Mouse (Mus musculus) embryo, embryonic 11.5 days (tissue): ENCODE results near the gene Rpap3.
A peak's percentile ranks its signal among the peaks of the same experiment; 100 is the strongest.

ENCODE experiments used
- DNase-seq: peaks from one replicate; pipeline ENCODE4 v3.0.0-alpha.2; 2012; ENCODE audit warnings: low read depth, low spot score

Gene Rpap3

DNA sequence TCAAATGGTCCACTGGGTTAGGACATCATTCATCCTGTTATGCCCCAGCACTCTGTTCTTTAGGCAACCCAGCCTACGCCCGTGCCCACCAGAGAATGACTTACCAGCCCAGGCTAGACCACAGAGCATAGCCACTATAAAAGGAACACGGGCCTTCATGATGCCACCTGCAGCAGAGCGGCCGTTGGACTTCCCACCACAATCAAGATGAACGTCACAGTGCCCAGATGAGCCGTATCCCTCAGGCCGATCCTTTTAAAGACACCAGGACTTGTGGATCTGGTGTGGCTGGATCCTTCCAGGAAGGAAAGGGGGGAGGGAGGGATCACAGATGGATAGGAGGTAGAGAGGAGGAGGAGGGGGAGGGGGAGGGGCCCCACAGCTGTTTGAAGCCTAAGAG is 25.5 kb upstream of the Rpap3 start, which contains the start of gene Endou:
Endou (minus strand) TSS at position 229 of the 400 bp plus-strand sequence.
- DNase-seq = no peak

DNA sequence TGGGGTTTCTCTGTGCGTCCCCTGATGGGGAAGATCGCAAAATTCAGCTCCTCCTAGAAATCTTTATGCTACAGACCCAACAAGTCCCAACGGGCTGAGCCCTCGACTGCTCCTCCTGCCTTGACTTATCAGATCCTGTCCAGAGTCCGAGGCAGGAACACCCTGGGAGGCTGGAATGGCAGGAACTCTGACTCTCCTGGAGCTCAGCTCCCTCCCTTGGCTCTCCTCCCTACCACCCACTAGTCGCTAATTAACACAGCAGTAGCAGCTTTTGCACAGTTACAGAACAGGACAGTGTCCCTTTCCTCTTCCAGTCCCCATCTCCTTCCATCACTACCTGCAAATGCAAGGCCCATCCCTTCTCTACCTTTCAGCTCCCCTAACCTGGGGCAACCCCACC is 24.7 kb upstream of the Rpap3 start:
- DNase-seq = no peak

DNA sequence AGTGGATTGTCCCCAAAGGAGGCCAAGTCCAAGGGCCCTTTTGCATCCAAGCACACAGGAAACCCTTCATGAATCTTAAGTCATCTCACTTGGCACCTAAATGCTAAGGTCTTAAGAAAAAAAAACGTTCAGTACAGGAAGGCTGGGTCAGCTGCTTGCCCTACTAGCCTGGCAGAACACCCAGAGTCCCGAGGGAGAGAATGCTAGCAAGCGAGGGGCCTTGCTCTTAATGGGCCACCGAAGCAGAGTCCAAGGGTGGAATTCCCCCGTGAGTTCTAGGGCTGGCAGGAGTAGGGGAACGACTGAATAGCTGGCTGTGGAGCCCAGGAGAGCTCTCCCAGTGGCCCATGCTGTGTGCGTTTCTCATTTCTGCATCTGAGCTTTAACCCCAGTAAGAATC is 23.2 kb upstream of the Rpap3 start:
- DNase-seq = no peak

DNA sequence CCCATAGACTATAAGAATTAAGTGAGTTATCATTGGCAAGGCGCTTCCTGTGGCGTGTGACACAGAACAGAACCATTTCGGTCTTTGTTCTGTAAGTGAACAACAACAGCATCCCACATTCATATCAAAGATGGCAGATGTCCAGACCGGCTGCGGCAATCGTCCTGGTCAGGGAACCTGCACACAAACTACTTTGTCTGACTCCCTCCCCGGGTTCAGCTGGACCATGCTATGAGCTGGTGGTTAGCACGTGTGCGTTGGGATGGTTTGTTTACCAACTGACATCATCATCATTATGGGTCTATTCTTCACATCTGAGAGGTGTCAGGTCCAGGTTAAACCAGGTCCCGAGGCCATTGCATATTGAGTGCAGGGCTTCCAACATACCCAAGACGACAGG is 22.8 kb upstream of the Rpap3 start:
- no peak for DNase-seq

DNA sequence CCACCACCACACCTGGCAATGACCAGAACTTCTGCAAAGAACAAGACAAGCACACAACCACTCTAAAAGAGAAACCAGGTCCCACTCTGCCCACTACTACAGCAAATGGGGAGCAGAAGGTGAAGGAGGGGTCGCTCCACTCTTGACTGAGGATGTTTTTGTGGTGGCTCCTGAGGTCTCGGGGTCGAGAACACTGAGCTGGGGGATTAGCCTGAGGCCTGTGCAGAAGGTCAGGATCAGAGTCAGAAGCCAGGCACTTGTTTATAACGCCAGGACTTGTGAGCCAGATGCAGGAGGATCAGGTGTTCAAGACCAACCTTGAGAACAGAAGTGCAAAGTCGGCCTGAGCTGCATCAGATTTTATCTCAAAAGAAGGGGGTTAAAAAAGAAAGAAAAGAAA is 21.9 kb upstream of the Rpap3 start:
- DNase-seq = no peak

DNA sequence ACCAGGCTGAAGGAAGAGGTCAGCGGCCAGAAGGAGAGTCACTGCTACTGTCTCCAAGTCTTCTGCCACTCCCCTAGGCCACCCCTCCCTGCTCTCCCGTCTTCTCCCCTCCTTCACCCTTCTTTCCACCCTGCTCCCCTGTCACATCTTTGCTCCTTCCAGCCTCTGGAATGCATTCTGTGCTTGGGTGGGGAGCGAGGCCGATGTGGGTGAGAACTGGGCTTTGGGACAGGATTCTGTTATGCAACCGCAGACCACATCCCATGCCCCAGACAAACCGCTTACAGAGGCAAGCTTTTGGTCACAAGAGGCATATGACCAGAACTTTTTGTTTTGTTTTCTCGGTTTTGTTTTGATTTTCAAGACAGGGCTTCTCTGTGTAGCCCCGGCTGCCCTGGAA is 21.4 kb upstream of the Rpap3 start:
- no peak for DNase-seq

DNA sequence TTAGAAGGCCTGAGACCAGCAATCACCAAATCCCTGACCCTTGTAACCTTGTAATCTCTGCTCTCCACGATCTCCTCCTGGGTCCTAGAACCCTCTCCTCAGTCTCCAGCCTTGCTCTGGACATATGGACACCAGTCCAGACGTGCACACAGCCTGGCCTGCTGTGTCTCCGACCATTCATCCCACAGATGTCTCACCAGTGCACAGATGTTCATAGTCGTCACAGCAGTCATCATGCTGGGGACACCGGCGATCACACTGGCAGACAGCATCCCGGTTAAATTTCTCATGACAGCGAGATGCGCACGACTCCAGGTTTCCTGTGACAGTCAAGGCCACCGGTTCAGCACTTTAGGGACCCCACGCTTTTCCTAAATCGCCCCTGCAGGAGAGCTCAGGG is 20.7 kb upstream of the Rpap3 start:
- no peak for DNase-seq

DNA sequence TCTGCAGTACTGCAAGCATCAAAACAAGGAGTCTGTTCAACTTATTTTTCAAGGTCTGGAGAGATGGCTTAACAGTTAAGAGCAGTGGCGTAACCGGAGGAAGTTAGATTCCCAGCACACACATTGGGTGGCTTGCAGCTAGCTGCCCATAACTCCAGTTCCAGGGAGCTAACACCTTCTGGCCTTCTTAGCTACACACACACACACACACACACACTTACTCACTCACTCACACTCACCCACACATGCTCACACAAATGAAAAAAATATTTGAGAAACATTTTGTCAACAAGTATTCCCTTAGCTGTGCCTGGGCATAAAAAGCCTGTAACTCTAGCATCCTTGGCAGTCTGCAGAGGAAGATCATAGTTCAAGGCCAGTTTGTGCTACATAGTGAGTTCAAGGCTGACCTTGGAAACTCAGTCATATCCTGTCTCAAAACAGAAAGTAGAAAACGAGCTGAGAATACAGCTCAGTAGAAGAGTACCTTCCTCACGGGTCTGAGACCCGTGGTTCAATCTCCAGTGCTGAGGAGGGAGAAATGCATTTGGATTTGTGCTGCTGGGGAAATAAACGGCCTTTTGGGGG is 19.7 kb upstream of the Rpap3 start:
- DNase-seq = no peak

DNA sequence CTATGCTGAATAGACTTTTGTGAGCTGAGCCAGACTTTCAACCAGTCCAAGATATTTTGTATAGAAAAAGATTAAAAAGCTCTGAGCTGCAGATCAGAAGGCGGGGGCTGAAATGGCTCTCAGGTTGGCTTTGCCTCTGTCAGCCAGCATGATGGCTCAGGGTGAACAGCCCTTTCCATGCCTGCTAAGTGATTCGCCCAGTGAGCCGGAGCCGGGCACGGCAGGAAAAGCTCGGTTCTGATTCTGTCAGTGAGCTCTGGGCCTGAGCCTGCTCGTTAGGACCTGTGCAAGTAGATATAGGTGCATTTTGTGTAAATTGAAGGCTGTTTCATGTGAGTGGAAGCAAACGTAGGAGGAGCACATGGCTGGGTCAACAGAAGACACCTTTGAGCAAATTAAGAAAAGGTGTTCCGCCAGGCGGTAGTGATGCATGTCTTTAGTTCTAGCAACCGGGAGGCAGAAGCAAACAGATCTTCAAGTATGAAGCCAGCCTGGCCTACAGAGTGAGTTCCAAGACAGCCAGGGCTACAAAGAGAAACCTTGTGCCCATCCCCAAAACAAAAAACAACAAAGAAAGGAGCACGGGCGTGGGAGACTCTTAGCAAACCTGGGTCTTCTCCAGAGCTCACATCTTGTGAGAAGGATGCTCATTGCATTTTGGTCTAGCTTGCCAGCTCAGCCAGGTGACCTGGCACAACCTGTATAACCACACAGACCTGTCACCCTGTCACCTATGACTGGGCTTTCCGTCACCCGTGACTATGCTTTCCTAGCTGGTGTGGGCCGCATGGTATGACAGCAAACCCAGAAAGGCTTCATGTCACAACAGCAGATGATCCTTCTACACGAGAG is 18.9 kb upstream of the Rpap3 start:
- no peak for DNase-seq

DNA sequence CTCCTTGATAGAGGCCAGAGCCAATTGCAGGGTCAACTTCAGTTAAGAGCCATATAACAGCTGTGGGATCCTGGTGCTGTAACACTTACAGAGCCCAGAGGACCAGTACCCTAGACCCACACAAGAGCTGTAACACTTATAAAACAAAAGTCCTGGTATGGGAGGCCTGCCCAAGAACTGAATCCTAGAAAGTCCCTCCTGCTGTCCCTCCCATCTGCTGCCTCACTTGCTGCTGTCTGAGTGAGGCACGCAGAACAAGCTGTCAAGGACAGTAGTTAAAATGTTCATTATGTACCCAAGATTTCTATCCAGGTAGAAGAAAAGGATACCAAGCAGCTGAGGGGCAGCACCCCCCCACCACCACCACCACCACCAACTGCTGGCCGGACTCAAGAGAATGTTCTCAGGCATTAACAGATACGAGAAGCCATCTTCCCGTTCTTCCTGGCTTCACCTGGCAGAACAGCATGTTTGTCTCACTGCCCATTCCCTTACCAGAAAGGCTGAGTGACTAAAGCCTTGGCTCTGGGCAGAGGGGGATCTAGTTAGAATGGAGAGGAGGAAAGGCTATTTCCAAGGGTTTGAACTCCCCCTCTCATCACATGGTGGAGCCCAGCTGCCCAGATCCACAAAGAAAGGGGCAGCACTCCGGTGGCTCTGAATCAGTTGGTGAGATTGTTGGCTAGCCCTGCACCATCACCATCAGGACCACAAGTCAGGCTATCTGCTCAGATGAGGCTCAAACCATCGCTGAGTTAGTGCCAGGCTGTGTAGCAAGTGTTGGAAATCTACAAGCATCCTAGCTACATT is 18.1 kb upstream of the Rpap3 start:
- DNase-seq = no peak

DNA sequence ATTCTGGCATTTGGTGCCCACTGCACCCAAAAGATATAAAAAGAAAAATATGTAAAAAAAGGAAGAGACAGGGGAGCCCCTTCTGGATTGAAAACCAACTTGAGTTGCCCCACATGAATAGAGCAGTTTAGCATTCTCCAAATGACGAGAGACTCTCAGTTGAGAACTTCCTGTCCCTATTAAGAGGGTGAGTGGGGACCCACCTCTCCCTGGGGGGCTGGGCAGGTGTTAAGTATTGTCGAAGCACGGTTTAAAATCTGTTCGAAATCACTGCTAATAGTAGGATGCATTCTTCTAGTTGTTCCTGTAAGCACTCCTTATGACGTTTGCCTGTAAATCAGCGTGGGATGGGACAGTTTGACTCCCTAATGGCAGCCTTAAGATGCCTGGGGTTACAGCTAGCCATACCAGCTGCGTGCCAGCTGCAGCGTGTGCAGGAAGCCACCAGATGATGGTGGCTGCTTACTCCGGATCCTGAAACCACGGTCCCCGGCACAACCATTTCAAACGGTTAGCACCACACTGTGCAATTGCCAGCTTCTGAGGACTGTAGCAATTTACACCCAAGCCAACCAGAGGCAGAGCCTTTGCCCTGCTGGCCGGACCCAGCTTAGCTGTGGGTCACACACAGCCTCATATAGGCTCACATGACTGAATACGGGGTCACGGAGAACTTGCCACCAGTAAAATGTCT is 15.5 kb upstream of the Rpap3 start:
- DNase-seq = no peak

DNA sequence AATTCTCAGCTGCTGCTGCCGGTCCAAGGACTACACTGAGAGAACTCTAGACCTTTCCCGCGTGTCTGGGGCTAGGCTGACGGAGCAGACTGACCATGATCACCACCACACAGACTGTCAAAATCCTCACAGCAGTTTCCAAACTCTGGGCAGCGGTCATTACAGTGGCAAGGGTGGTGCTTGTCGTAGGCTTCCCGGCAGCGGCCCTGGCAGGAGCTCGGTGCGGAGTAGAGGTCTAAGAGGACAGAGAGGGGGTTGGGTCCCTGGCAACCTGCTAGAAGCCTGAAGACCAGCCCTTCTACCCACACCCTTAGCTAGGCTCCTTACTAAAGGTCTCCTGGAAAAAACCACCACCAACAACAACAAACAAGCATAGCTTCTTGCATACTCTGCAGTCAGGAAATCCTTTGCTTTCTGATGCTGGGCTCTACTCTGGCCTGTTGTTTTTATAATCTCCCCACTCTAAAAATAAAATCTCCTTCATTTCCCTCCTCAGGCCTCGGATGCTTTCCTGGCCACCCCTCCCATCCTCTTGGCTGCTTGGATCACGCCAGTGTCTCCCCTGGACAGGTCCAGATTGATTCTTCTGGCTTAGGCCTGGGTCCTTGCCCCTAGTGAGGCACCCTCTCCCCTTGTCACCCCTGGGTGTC is 14.5 kb upstream of the Rpap3 start:
- no peak for DNase-seq

DNA sequence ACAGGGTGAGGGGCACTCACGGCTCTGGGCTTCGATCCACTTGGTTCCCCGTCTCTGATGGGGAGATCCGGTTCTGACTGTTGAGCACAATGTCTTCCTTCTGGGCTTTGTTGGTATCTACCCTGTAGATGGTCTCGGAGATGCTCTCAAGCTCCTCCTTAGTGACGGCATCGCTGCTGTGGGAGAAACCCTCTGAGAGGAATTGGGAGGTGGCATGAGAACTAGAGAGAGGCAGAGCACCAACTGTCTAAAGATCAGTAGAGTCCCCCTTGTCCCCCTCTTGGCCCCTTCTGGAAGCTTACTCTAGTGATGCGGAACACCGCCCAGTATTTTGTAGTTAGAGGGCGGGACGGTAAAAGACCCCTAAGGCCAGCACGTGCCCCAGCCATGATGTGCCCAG is 13.9 kb upstream of the Rpap3 start:
- no peak for DNase-seq

DNA sequence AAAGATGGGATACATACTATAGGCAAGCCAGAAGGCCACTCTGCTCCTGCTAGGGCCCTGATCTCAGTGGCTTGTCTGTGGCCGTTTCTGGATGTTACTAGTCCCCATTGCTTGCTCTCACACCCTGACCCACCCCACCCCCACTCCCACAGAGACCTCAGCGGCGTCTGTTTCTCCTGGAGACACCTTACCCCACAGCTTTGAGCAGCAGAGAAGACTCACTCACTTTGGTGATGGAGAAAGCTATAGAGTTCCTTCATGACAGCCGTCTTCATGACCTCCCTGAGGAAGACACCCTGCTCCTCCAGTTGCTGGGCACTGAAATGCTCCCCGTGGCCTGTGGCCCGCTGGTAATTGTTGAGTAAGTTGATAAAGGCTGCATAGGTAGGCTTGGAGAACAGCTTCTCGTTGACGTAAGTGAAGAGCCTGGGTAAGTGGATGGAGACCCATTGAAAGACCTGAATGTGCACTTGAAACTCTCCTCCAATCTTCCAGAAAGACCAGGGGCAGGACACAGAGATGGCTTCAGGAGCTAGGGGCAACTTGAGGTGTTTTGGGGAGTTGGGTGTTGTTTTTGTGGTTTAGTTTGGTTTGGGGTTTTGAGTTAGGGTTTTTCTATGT is 13.0 kb upstream of the Rpap3 start:
- no peak for DNase-seq

DNA sequence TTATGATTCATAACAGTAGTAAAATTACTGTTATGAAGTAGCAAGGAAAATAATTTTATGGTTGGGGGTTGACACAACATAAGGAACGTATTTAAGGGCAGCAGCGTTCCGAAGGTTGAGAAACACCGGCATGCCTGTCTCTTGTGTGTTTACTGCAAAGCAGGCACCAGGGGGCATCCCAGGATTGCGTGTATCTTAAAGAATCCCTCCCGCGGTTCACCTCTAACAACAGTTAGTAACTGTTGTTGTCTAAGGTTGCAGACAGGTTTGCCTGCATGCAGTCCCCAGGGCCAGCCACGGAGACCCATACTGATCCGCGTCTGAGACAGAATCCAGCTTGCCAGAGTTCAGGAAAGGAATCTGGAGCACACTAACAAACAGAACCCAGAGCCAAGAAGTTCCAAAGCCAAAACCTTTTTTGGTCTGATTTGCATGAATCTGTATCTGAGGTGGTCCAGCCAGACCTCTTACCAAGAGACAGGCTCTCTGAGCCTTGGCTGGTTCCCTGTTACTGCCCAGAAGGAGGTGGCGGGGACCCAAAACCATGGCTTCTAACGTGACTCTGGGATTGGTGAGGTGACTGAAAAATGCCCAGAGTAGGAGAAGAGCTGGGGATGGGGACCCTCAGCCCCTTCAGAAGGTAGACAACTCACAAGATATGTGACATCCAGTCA is 12.4 kb upstream of the Rpap3 start:
- DNase-seq = peak; percentile 38

DNA sequence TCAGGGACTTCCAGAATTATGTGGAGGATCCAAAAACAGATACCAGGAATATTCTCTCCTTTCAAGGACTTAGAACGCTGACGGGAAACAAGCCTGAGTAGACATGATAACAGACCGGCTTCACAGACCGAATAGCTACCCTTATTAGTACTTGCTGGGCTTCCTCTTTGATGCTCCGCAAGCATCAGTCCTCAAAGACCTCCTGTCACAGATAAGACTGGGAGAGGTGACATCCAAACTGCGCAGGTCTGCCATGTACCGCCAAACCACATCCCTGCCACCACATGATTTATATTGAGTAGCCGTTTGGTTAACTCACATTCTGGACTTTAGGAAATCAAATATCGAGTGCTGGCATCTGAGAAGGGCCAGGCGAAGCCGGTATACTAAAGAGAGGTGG is 11.2 kb upstream of the Rpap3 start:
- DNase-seq = no peak

DNA sequence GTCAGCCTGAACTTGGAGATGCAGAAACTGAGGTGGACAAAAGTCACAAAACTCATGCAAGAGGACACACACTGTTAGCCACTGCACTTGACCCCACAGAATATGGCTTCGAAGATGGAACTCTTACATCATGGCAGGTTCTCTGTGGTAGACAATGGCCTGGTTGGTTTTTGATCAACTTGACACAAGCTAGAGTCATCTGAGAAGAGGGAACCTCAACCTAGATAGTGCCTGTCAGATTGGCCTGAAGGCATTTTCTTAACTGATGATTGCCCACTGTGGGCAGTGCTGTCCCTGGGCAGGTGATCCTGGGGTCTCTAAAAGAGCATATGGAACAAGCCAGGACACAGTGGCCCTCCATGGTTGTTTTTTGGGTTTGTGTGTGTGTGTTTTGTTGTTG is 10.1 kb upstream of the Rpap3 start:
- no peak for DNase-seq

DNA sequence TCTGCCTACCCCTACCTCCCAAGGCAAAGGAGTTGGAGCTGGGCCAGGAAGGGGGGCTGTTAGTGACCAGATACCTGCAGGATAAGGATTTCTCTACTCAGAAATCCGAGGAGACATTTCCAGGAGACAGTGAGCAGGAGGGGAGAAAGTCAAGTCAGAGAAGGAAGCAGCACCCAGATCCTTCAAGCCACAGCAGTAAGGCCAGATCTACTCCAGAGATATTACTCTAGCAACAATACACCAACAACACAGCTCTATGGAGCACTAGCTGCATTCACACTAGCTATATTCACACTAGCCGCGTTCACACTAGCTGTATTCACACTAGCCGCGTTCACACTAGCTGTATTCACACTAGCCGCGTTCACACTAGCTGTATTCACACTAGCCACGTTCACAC is 9.5 kb upstream of the Rpap3 start:
- DNase-seq = no peak

DNA sequence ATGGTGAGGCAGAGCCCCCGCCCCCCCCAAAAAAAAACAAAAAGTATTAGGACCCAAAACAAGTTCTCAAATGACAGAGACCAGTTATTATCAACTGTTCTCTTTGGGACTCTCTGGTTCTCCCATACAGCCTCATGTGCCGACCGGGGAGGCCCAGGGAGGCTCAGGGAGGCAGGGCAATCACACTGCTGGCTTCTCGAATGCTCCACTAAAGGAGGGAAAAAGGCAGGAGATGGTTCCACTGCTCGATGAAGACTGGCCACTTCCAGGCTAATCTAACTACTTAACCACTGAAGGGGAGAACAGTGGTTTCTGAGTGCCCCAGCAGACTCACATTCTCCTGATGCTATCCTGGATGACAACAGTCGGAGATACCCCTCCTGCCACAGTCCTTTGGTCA is 6.9 kb upstream of the Rpap3 start:
- no peak for DNase-seq

DNA sequence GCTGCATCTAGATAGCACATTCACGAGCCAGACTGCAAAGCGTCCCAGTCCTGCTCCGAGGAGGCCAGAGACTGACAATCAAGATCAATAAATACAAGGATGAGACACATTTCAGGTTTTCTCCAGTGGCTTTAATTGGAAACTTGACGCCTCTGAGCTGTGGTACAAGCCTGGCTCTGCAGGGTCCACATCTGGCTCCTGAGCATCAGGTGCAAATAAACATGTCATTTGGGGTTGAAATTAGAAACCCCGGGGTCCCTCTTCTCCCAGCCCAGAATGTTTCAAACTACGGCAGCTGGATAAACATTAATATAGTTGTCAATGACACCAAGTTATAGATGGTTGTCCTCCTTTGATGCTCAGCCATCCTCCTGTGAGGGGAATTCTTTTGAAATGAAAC is 5.3 kb upstream of the Rpap3 start:
- no peak for DNase-seq

DNA sequence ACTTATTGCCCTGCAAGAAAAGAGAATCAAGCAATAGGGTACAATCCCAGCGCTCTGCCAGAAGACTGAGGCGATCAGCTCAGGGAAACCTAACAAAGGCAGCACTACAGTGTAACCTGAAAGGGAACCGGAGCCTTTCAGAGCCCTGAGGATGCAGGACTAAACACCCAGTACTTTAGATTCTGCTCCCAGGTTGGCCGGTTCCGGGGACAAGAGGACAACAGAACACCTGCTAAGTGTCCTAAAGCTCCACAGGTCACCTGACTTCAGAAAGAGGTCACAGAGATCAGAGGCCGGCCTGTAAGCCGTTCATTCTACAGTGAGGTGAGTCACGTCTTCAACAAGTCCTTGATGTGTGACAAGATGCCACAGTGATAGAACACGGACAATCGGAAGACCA is 9.0 kb downstream of the Rpap3 start:
- no peak for DNase-seq
